Mouse (Mus musculus): ENCODE measurements around the gene Peli2.
A peak's percentile ranks its signal among the peaks of the same experiment; 100 is the strongest.

GRCm38 (mm10) chr14:48169970-48170369 lies 49.3 kb downstream of the Peli2 start:
- TF ChIP-seq CTCF (IDR thresholded peaks at IDR 0.05; ENCODE audit: control insufficient read depth, insufficient read depth, low read length) (peak; percentile 60), POLR2A (IDR thresholded peaks at IDR 0.05; ENCODE audit: borderline replicate concordance, control insufficient read depth, low read depth, low read length) (no peak)

All from bone marrow, adult 2 months (tissue).